Mouse (Mus musculus): Measurements from ENCODE around the gene Sppl2b. TPM values are rescaled to one million over a fixed set of nuclear protein-coding genes. Genes with fewer than 3 reads are reported as not detected.

Gene Sppl2b
- 110 and 134 TPM in 2 replicates for polyA plus RNA-seq (2012; rRNA removed)

- peak; percentile 89 for TF ChIP-seq POLR2A (IDR thresholded peaks at IDR 0.05; ENCODE audit: borderline replicate concordance, extremely low read depth, insufficient read depth, insufficient read length, poor library complexity, severe bottlenecking)
- no peak for TF ChIP-seq CTCF (IDR thresholded peaks at IDR 0.05; ENCODE audit: borderline replicate concordance, extremely low read depth, insufficient read depth, insufficient read length)
- peak; percentile 99 for DNase-seq (ENCODE audit: low read depth)
These were observed at the start of gene Sppl2b, which contains the start of gene Lsm7 for GRCm38 (mm10) chr10:80854913-80855748. Gene Sppl2b, plus strand, starts transcription at chr10:80855275. Gene Lsm7, minus strand, starts transcription at chr10:80855209.

- DNase-seq (ENCODE audit: low read depth), result no peak
- TF ChIP-seq POLR2A (IDR thresholded peaks at IDR 0.05; ENCODE audit: borderline replicate concordance, extremely low read depth, insufficient read depth, insufficient read length, poor library complexity, severe bottlenecking) (no peak), CTCF (IDR thresholded peaks at IDR 0.05; ENCODE audit: borderline replicate concordance, extremely low read depth, insufficient read depth, insufficient read length) (no peak)
These were observed 49.8 kb upstream of the Sppl2b start for GRCm38 (mm10) chr10:80805322-80805721.

- DNase-seq (ENCODE audit: low read depth), result peak; percentile 52
- TF ChIP-seq CTCF (IDR thresholded peaks at IDR 0.05; ENCODE audit: borderline replicate concordance, extremely low read depth, insufficient read depth, insufficient read length) (peak; percentile 76), POLR2A (IDR thresholded peaks at IDR 0.05; ENCODE audit: borderline replicate concordance, extremely low read depth, insufficient read depth, insufficient read length, poor library complexity, severe bottlenecking) (no peak)
These were observed 49.1 kb upstream of the Sppl2b start for GRCm38 (mm10) chr10:80805925-80806324.

GRCm38 (mm10) chr10:80806341-80807056 is 48.6 kb upstream of the Sppl2b start:
- DNase-seq (ENCODE audit: low read depth), result no peak
- TF ChIP-seq POLR2A (IDR thresholded peaks at IDR 0.05; ENCODE audit: borderline replicate concordance, extremely low read depth, insufficient read depth, insufficient read length, poor library complexity, severe bottlenecking) (no peak), CTCF (IDR thresholded peaks at IDR 0.05; ENCODE audit: borderline replicate concordance, extremely low read depth, insufficient read depth, insufficient read length) (no peak)

- peak; percentile 94 for DNase-seq (ENCODE audit: low read depth)
- TF ChIP-seq CTCF (IDR thresholded peaks at IDR 0.05; ENCODE audit: borderline replicate concordance, extremely low read depth, insufficient read depth, insufficient read length) (no peak), POLR2A (IDR thresholded peaks at IDR 0.05; ENCODE audit: borderline replicate concordance, extremely low read depth, insufficient read depth, insufficient read length, poor library complexity, severe bottlenecking) (peak; percentile 21; the same call in 1 of the 2 replicates)
These were observed 47.9 kb upstream of the Sppl2b start for GRCm38 (mm10) chr10:80807057-80807627.

GRCm38 (mm10) chr10:80808099-80808984 is 46.7 kb upstream of the Sppl2b start:
- DNase-seq (ENCODE audit: low read depth), result no peak
- TF ChIP-seq CTCF (IDR thresholded peaks at IDR 0.05; ENCODE audit: borderline replicate concordance, extremely low read depth, insufficient read depth, insufficient read length) (no peak), POLR2A (IDR thresholded peaks at IDR 0.05; ENCODE audit: borderline replicate concordance, extremely low read depth, insufficient read depth, insufficient read length, poor library complexity, severe bottlenecking) (no peak)

- TF ChIP-seq POLR2A (IDR thresholded peaks at IDR 0.05; ENCODE audit: borderline replicate concordance, extremely low read depth, insufficient read depth, insufficient read length, poor library complexity, severe bottlenecking) (no peak), CTCF (IDR thresholded peaks at IDR 0.05; ENCODE audit: borderline replicate concordance, extremely low read depth, insufficient read depth, insufficient read length) (no peak)
- no peak for DNase-seq (ENCODE audit: low read depth)
These were observed 46.0 kb upstream of the Sppl2b start for GRCm38 (mm10) chr10:80808985-80809632.

- TF ChIP-seq CTCF (IDR thresholded peaks at IDR 0.05; ENCODE audit: borderline replicate concordance, extremely low read depth, insufficient read depth, insufficient read length), result no peak
These were observed 45.0 kb upstream of the Sppl2b start for GRCm38 (mm10) chr10:80810084-80810483.

GRCm38 (mm10) chr10:80812391-80813041 is 42.6 kb upstream of the Sppl2b start:
- TF ChIP-seq POLR2A (IDR thresholded peaks at IDR 0.05; ENCODE audit: borderline replicate concordance, extremely low read depth, insufficient read depth, insufficient read length, poor library complexity, severe bottlenecking), result no peak
- DNase-seq (ENCODE audit: low read depth), result no peak

More at GRCm38 (mm10) chr10:80810084-80810483, 45.0 kb upstream of the Sppl2b start:
- DNase-seq (ENCODE audit: low read depth), result no peak

- no peak for DNase-seq (ENCODE audit: low read depth)
- TF ChIP-seq CTCF (IDR thresholded peaks at IDR 0.05; ENCODE audit: borderline replicate concordance, extremely low read depth, insufficient read depth, insufficient read length) (no peak), POLR2A (IDR thresholded peaks at IDR 0.05; ENCODE audit: borderline replicate concordance, extremely low read depth, insufficient read depth, insufficient read length, poor library complexity, severe bottlenecking) (no peak)
These were observed 41.7 kb upstream of the Sppl2b start, which contains the start of gene Jsrp1 for GRCm38 (mm10) chr10:80813366-80813765. Gene Jsrp1, minus strand, starts transcription at chr10:80813498.
